Mouse (Mus musculus) heart, embryonic 14.5 days (tissue): ENCODE measurements around the gene Unc93a2. TPM values are rescaled to one million over a fixed set of nuclear protein-coding genes. Genes with fewer than 3 reads are reported as not detected.
"Not testable (repeated sequence)": the region's sequence is repeated elsewhere in the genome, so short reads cannot be mapped to it uniquely, and the experiment has no call there.

Experiments used
- ATAC-seq: fragments of 200-750 bp; cut with Nextera tagmentation; 2 replicates; pipeline ENCODE4 v1.8.0; 2017; ENCODE audit warnings: low read depth, moderate TSS enrichment; ENCODE audit not compliant: insufficient number of reproducible peaks, insufficient read depth, low FRiP score
- H3K27ac ChIP-seq, 2 experiments: fragments of 200-500 bp in 1 of 2; fragments of 300-500 bp in 1 of 2; sonication (generic) in 1 of 2; replicated peaks in 1 of 2; 2 replicates each; pipeline ENCODE4 v1.5.1; 2012 to 2014; ENCODE audit warnings: low read depth in 2 of 2, low read length in 2 of 2, control low read depth in 1 of 2, mild to moderate bottlenecking in 1 of 2, mixed read lengths in 1 of 2; ENCODE audit not compliant: control insufficient read depth in 1 of 2, insufficient read depth in 1 of 2
- H3K27me3 ChIP-seq: fragments of 300-500 bp; sonication (generic); 2 replicates; pipeline ENCODE4 v1.6.1; 2014; ENCODE audit warnings: mild to moderate bottlenecking, low read length, control low read depth; ENCODE audit not compliant: control insufficient read depth, insufficient read depth
- H3K36me3 ChIP-seq: fragments of 300-500 bp; sonication (generic); 2 replicates; pipeline ENCODE4 v1.6.1; 2014; ENCODE audit warnings: mild to moderate bottlenecking, control low read depth, low read length, mixed read lengths; ENCODE audit not compliant: control insufficient read depth, insufficient read depth
- H3K4me1 ChIP-seq, 2 experiments: fragments of 200-500 bp in 1 of 2; fragments of 300-500 bp in 1 of 2; sonication (generic) in 1 of 2; 2 replicates each; pipeline ENCODE4 v1.6.1; 2012 to 2014; ENCODE audit warnings: low read length in 2 of 2, control low read depth in 1 of 2, mixed read lengths in 1 of 2; ENCODE audit not compliant: control insufficient read depth in 2 of 2, insufficient read depth in 2 of 2
- H3K4me2 ChIP-seq: fragments of 300-500 bp; sonication (generic); 2 replicates; pipeline ENCODE4 v1.6.1; 2014; ENCODE audit warnings: mild to moderate bottlenecking, low read length
- H3K4me3 ChIP-seq, 2 experiments: fragments of 200-500 bp in 1 of 2; fragments of 300-500 bp in 1 of 2; sonication (generic) in 1 of 2; 2 replicates each; pipeline ENCODE4 v1.5.1; 2012 to 2014; ENCODE audit warnings: low read length in 2 of 2, mild to moderate bottlenecking in 2 of 2, control low read depth in 1 of 2, low read depth in 1 of 2, moderate library complexity in 1 of 2; ENCODE audit not compliant: control insufficient read depth in 1 of 2, insufficient read depth in 1 of 2
- H3K9ac ChIP-seq: fragments of 300-500 bp; sonication (generic); 2 replicates; pipeline ENCODE4 v1.6.1; 2014; ENCODE audit warnings: mild to moderate bottlenecking, low read length
- H3K9me3 ChIP-seq: fragments of 300-500 bp; sonication (generic); 2 replicates; pipeline ENCODE4 v1.6.1; 2016; ENCODE audit warnings: low read length, control low read depth; ENCODE audit not compliant: control insufficient read depth
- WGBS: fragments of 180-500 bp; shearing (Covaris S2); extraction: QIAGEN DNeasy Blood & Tissue Kit; methylation state at CpG from one replicate; pipeline ENCODE4 v1.1.7; 2014; 5-methylcytosine and 5-hydroxymethylcytosine counted together
- polyA plus RNA-seq: library from polyadenylated mRNA; unstranded; fragments of >200 nt; fragmentation: Nextera tagmentation; extraction: Ambion mirVana; gene quantifications from 2 replicates; pipeline ENCODE4 v1.2.1, GENCODE M21; 2014

Gene Unc93a2
- polyA plus RNA-seq, 1 experiment from 2014 or later = not detected

DNA sequence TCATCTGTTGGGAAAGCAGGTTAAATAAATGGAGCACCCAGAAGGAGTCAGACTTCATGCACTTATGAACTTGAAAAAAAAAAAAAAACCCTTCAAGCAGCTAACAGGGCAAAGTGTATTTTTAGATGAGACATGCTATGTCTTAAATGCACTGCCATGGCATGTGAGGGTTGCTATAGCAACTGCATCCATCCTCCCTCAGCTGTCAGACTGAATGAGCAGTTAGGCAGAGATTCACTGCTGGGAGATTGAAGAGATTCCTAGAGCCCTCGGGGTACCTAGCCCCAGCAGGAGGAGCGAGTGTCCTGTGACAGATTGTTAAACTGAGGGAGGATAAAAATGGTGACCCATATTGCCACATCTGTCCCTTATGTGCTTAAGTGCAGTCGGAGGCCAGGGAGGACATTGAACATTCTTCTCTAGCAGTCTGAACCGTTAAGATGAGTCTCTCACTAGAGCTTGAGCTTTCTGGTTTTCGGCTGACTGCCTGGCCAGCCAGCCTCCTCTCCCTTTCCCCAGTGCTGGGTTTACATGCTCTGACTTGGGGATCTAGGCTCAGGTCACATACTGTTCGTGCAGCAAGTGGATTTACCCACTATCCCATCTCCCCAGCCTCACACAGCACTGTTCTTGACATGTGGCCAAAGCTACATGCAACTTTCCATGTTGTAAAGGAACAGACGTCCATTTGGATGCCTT lies 18.4 kb downstream of the Unc93a2 start:
- not testable (repeated sequence) for ATAC-seq, H3K27me3 ChIP-seq, H3K9ac ChIP-seq, H3K4me3 ChIP-seq, H3K4me2 ChIP-seq, H3K4me1 ChIP-seq, H3K36me3 ChIP-seq, H3K9me3 ChIP-seq, H3K27ac ChIP-seq
- 56% methylated on average over 3 of the region's 7 CpGs for WGBS

DNA sequence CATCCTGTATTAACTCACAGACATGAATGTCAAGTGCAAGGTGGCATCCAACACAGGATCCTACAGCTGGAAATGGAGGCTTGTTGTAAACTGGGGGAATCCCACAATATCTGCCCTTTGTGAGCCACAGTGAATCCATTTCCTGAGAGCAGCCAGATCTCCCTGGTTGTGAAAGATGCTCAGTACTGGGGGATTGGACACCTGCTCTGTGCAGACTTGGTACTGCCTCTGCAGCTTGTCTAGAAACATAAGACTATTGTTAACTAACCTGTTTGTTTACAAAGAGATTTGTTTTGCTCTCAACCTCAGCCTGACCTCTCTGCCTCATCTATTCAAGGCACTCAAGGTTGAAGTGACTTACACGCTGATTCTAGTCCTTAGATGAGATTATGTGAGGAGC lies 19.0 kb downstream of the Unc93a2 start:
- H3K4me3 ChIP-seq, H3K36me3 ChIP-seq, H3K4me2 ChIP-seq, H3K27me3 ChIP-seq, H3K9ac ChIP-seq, H3K9me3 ChIP-seq, H3K4me1 ChIP-seq, ATAC-seq, H3K27ac ChIP-seq: not testable (repeated sequence)
- WGBS = no CpG with 5 or more reads among the region's 1 CpGs

DNA sequence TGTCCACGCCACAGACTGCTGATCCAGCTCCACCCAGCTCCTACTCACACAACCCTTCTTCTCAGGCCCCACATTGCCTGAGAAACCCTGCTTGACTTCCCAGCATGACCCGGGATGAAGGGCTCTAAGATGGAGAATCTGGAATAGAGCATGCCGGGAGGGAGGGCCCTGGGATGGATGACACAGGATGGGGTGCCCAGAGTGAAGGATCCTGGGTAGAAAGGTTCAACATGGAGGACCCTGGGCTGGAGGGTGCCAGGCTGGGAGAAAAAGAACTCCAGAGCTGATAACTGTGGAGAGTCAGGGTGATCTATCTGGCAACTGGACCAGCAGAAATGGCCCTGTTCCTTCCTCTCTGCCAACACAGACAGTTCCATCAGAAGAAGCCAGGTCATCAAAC lies 19.6 kb downstream of the Unc93a2 start:
- not testable (repeated sequence) for H3K4me3 ChIP-seq, H3K9me3 ChIP-seq, H3K36me3 ChIP-seq, ATAC-seq, H3K27ac ChIP-seq, H3K27me3 ChIP-seq, H3K9ac ChIP-seq, H3K4me2 ChIP-seq, H3K4me1 ChIP-seq
- no CpG with 5 or more reads among the region's 3 CpGs for WGBS

DNA sequence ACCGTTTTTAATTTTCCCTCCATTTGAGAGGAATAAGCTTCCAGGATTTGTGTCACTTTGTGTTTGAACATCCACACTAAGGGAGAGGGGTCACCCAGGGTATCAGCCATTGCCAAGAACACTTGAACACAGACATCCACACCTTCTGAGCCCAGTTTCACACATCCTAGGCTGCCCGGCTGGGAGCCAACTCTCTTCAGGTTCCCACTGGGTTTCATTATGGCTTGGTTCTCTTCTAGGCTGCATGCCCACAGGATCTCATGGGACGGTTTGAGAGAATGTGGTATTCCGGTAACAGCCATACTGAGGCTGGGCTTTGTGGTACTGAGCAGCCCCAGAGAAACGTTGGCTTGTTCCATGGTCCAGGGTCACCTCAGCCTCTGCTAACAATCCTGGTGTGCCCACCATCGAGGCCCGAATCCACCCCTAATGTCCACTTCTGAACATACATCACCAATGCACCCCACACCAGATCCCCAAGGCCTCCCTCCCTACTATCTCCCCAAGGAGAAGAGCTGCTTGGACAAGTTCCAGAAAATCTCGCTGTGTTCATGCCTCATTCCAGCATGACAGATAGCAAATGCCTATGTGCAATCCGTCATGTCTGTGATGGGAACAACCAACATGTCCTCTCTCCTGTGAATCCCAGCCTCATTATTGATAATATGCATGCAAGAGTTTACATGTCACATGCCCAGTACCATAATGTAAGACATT lies 24.4 kb downstream of the Unc93a2 start:
- not testable (repeated sequence) for H3K4me2 ChIP-seq, H3K9me3 ChIP-seq, ATAC-seq, H3K4me3 ChIP-seq, H3K27me3 ChIP-seq, H3K4me1 ChIP-seq, H3K27ac ChIP-seq, H3K36me3 ChIP-seq, H3K9ac ChIP-seq
- WGBS = 59% methylated on average over 9 of the region's 9 CpGs

DNA sequence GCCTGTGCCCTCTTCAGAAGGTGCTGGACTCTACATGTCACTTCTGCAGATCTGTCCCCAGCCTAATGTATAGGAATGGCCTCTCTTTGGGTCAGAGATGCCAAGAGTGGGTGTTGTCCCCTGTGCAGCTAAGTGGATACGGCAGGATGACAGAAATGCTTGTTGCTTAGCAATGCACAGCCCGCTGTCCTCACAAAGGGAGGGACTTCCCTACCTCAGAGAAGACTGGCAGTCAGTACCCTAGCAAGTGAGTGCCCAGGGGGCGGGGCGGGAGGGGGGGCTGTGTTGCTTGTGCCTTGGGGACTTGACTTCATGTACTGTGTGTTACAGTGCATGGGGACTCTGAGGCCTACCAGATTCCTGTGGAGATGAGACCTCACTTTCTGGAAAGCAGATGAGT lies 25.5 kb downstream of the Unc93a2 start:
- 77% methylated on average over 4 of the region's 4 CpGs for WGBS
- H3K4me2 ChIP-seq, H3K9ac ChIP-seq, H3K9me3 ChIP-seq, ATAC-seq, H3K36me3 ChIP-seq, H3K4me3 ChIP-seq, H3K27ac ChIP-seq, H3K4me1 ChIP-seq, H3K27me3 ChIP-seq: not testable (repeated sequence)

DNA sequence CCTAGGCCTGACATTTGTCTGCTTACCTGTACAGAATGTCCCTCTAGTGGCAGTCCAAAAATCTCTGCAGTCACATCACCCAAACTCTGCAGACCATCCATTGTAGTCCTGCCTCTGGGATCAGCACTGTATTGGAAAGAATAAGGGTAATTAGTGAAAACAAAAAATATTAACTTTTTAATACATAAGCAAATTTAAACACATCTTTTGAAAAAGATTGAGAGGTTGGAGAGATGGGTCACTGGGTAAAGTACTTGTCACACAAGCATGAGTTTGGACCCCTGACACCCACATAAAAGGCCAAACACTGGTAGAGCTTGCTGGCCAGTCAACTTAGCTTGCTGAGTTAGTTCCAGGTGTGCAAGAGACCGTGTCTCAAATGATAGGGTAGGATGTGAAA lies 32.7 kb downstream of the Unc93a2 start, which contains the start of gene Ttll2:
TSS of gene Ttll2 (minus strand) at position 101 of the 400 bp plus-strand sequence.
- not testable (repeated sequence) for H3K36me3 ChIP-seq, H3K9ac ChIP-seq, H3K4me1 ChIP-seq, H3K27ac ChIP-seq, H3K4me2 ChIP-seq, ATAC-seq, H3K4me3 ChIP-seq, H3K9me3 ChIP-seq, H3K27me3 ChIP-seq
- WGBS = no CpG with 5 or more reads among the region's 1 CpGs

DNA sequence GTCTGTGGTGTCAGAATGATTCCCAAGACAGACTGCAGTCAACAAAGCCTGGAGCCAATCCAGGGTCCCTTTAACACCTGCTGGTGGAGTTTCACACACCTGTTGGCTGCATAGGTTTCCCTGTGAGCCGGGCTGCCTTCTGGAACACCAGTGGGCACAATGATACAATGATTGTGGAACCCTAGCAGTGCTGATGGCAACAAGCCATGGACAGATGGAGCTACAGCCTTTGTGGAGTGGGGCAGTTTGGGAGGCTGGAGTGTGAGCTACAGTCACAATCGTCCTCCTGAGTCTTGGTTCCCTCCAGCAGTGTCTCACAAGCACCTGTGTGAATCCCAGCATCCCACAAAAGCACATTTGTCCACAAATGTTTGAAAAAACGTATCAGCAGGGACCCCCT lies 36.5 kb downstream of the Unc93a2 start:
- H3K27ac ChIP-seq, H3K4me1 ChIP-seq, H3K36me3 ChIP-seq, ATAC-seq, H3K9ac ChIP-seq, H3K9me3 ChIP-seq, H3K4me2 ChIP-seq, H3K27me3 ChIP-seq, H3K4me3 ChIP-seq: not testable (repeated sequence)
- 81% methylated on average over 1 of the region's 3 CpGs for WGBS

DNA sequence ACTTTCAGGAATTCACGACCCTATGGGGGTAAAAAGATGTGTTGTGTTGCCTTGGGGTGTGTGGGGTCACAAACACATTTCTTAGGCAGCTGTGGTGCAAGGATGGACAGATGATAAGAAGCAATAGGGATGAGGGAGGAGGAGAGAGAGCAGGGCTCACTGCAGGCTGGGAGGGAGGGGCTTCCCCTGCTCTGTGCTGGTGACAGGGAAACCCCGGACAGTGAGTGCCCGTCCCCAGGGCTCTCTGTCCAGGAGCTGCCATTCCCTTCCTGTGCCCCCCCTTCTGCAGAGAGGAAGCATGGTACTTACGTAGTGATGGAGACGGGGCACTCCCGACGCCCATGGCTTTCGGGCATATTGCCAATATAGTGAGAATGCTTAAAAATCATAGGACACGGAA lies 47.9 kb downstream of the Unc93a2 start:
- H3K4me1 ChIP-seq, H3K4me2 ChIP-seq, H3K9me3 ChIP-seq, H3K27ac ChIP-seq, H3K36me3 ChIP-seq, ATAC-seq, H3K27me3 ChIP-seq, H3K9ac ChIP-seq, H3K4me3 ChIP-seq: not testable (repeated sequence)
- WGBS = 70% methylated on average over 7 of the region's 9 CpGs
